Mouse (Mus musculus) cerebellum, adult 2 months (tissue): ENCODE results near the gene Kcnj4.

Experiments used
- CTCF ChIP-seq: fragments of 200-500 bp; IDR thresholded peaks from 2 replicates; pipeline ENCODE4 v1.5.1; 2011; ENCODE audit warnings: low read depth, mild to moderate bottlenecking, control low read depth, low read length, moderate library complexity, borderline replicate concordance; ENCODE audit not compliant: insufficient read depth
- POLR2A ChIP-seq: fragments of 200-500 bp; IDR thresholded peaks from 2 replicates; pipeline ENCODE4 v1.6.1; 2011; ENCODE audit warnings: low read length, control low read depth, borderline replicate concordance; ENCODE audit not compliant: insufficient read depth

DNA sequence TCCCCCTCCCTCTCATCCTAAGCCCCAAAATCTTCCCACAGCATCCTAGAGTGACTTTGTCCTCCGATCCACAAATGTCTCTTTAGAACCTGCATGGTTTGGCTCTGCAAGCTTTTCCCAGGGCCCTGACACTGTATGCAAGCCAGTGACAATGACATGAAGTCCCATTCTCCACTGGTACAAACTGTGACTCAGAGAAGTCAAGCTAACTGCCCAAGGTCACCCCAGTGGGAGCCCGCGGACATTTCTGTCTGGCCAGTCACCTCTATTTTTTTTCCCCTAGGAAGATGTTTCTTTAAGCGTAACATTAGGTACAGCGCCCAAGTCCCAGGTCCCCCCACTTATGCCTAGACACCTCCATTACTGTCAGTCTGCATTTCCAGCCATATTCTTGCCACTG, 1.6 kb downstream of the Kcnj4 start:
- TF ChIP-seq CTCF, result no peak
- TF ChIP-seq POLR2A, result no peak
